Mouse (Mus musculus): ENCODE measurements around the gene Otogl. TPM values are rescaled to one million over a fixed set of nuclear protein-coding genes. Genes with fewer than 3 reads are reported as not detected.
A peak's percentile ranks its signal among the peaks of the same experiment; 100 is the strongest.
"Not testable (repeated sequence)": the region's sequence is repeated elsewhere in the genome, so short reads cannot be mapped to it uniquely, and the experiment has no call there.

Otogl gene
- polyA plus RNA-seq, 1 experiment from 2014 or later, result 0.07 TPM

DNA sequence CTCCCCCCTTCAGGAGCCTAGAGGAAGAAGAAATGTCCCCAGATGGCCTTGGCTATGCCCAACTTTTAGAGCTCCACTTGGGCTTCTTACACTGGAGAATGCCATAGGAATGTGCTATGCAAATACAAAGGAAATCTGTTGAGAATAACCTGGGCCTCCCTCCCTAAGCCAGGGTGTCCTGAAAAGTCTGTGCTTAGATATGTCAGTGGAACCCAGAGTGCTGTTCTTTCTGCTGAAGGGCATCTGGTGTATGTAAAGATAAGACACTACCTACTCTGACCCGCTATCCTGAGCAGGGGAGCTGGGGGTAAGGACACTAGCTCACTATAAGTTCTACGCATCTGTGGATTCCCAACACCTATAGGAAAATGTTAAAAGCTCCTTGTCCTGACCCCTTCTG, 106.7 kb downstream of the Otogl start:
- Histone ChIP-seq H3K27me3 (ENCODE audit: control insufficient read depth, insufficient read depth, low read length) (no peaks in the 10 kb centered on the region), H3K4me2 (ENCODE audit: low read length) (no peak overlapping the region), H3K4me1 (ENCODE audit: control insufficient read depth, insufficient read depth, low read length) (no peaks in the 10 kb centered on the region), H3K4me3 (replicated peaks; ENCODE audit: low read depth, low read length) (no peak overlapping the region), H3K27ac (replicated peaks; ENCODE audit: low read depth, low read length) (no peak overlapping the region), H3K9ac (replicated peaks; ENCODE audit: low read length) (no peak overlapping the region), H3K36me3 (ENCODE audit: control insufficient read depth, insufficient read depth, low read length) (no peaks in the 10 kb centered on the region), H3K9me3 (ENCODE audit: control insufficient read depth, low read length) (no peaks in the 10 kb centered on the region)
- WGBS, result 92% methylated on average over 2 of the region's 2 CpGs
- ATAC-seq (ENCODE audit: low FRiP score, low TSS enrichment), result no peak
- DNase-seq, result no peak

DNA sequence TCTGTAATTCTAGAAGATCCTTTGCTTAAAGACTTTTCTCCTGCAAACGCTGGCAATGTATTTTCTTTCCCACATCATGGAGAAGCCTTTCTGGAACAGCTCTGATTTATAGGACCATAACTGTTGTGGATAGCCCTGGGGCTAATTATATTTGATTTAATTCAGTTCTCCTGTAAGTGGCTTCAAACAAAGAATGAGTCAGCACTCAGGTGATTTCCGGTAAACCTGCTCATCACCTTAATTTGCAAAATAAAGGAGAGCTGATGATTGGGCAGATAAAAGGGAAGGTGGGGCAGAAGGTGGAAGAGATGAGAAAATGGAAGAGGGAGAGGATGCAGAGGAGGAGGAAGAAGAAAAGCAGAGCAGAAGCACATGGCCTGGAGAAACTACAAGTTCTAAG, 107.6 kb downstream of the Otogl start:
- not testable (repeated sequence) for H3K4me3 ChIP-seq (replicated peaks; ENCODE audit: low read depth, low read length); H3K27ac ChIP-seq (replicated peaks; ENCODE audit: low read depth, low read length); H3K4me2 ChIP-seq (ENCODE audit: low read length); H3K4me1 ChIP-seq (ENCODE audit: control insufficient read depth, insufficient read depth, low read length); DNase-seq; H3K36me3 ChIP-seq (ENCODE audit: control insufficient read depth, insufficient read depth, low read length); H3K9me3 ChIP-seq (ENCODE audit: control insufficient read depth, low read length); H3K9ac ChIP-seq (replicated peaks; ENCODE audit: low read length); H3K27me3 ChIP-seq (ENCODE audit: control insufficient read depth, insufficient read depth, low read length); ATAC-seq (ENCODE audit: low FRiP score, low TSS enrichment)
- WGBS, result 85% methylated on average over 2 of the region's 2 CpGs

GRCm38 (mm10) chr10:107799671-107800353, 112.1 kb downstream of the Otogl start:
- H3K4me3 ChIP-seq (replicated peaks; ENCODE audit: low read depth, low read length), result no peak overlapping the region
- no peaks in the 10 kb centered on the region for H3K36me3 ChIP-seq (ENCODE audit: control insufficient read depth, insufficient read depth, low read length)
- no peak overlapping the region for H3K27ac ChIP-seq (replicated peaks; ENCODE audit: low read depth, low read length)
- no peak overlapping the region for H3K4me2 ChIP-seq (ENCODE audit: low read length)
- H3K9ac ChIP-seq (replicated peaks; ENCODE audit: low read length), result no peak overlapping the region
- DNase-seq, result peak; percentile 83
- H3K4me1 ChIP-seq (ENCODE audit: control insufficient read depth, insufficient read depth, low read length), result no peaks in the 10 kb centered on the region
- WGBS, result 13% methylated on average over 7 of the region's 7 CpGs
- no peaks in the 10 kb centered on the region for H3K9me3 ChIP-seq (ENCODE audit: control insufficient read depth, low read length)
- peak; percentile 68 for ATAC-seq (ENCODE audit: low FRiP score, low TSS enrichment)
- no peaks in the 10 kb centered on the region for H3K27me3 ChIP-seq (ENCODE audit: control insufficient read depth, insufficient read depth, low read length)

DNA sequence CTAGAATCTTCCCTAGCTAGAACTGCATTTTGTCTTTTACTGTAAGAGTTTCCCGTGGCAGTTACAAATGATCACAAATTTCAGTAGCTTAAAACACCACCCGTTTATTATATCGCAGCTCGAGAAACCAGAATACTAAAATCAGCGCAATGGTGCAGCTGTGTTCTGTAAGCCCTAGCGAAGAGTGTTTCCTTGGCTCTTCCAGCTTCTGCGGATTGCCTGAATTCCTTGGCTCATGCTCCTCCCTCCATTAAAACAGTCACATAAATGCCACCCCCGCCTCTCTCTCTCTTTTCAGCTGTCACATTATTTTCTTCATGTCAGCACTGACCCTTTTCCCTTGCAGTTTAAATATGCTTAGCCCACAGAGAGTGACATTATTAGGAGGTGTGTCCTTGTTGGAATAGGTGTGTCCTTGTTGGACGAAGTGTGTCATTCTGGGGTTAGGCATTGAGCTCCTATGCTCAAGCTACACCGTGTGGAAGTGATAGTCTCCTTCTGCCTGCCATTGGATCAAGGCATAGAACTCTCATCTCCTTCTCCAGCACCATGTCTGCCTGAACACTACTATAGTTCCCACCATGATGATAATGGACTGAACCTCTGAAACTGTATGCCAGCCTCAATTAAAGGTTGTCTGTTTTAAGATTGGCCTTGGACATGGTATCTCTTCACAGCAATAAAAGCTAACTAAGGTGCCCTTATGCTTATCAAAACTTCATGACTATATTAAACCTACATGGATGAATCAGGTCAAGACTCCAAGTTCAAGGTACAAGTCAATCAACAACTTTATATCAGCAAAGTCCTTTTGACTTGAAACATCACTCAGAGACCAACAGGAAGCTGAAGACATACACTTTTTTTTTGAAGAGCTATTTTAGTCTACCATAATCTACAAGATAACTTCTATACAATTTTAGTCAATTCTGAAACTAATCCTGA, 116.8 kb downstream of the Otogl start:
- Histone ChIP-seq H3K4me1 (ENCODE audit: control insufficient read depth, insufficient read depth, low read length) (no peaks in the 10 kb centered on the region), H3K9ac (replicated peaks; ENCODE audit: low read length) (no peak overlapping the region), H3K36me3 (ENCODE audit: control insufficient read depth, insufficient read depth, low read length) (no peaks in the 10 kb centered on the region), H3K4me3 (replicated peaks; ENCODE audit: low read depth, low read length) (no peak overlapping the region), H3K4me2 (ENCODE audit: low read length) (no peak overlapping the region), H3K27ac (replicated peaks; ENCODE audit: low read depth, low read length) (no peak overlapping the region), H3K9me3 (ENCODE audit: control insufficient read depth, low read length) (no peaks in the 10 kb centered on the region), H3K27me3 (ENCODE audit: control insufficient read depth, insufficient read depth, low read length) (no peaks in the 10 kb centered on the region)
- DNase-seq (no peak), ATAC-seq (ENCODE audit: low FRiP score, low TSS enrichment) (no peak)
- 91% methylated on average over 10 of the region's 10 CpGs for WGBS

GRCm38 (mm10) chr10:107792491-107792890, 119.4 kb downstream of the Otogl start:
- Histone ChIP-seq H3K9ac (replicated peaks; ENCODE audit: low read length) (no peak overlapping the region), H3K4me2 (ENCODE audit: low read length) (no peak overlapping the region), H3K9me3 (ENCODE audit: control insufficient read depth, low read length) (no peaks in the 10 kb centered on the region), H3K36me3 (ENCODE audit: control insufficient read depth, insufficient read depth, low read length) (no peaks in the 10 kb centered on the region), H3K4me3 (replicated peaks; ENCODE audit: low read depth, low read length) (no peak overlapping the region), H3K4me1 (ENCODE audit: control insufficient read depth, insufficient read depth, low read length) (no peaks in the 10 kb centered on the region), H3K27me3 (ENCODE audit: control insufficient read depth, insufficient read depth, low read length) (no peaks in the 10 kb centered on the region), H3K27ac (replicated peaks; ENCODE audit: low read depth, low read length) (no peak overlapping the region)
- DNase-seq (no peak), ATAC-seq (ENCODE audit: low FRiP score, low TSS enrichment) (no peak)
- WGBS, result 83% methylated on average over 3 of the region's 3 CpGs

- 79% methylated on average over 2 of the region's 2 CpGs for WGBS
These were observed 132.4 kb downstream of the Otogl start for GRCm38 (mm10) chr10:107779548-107779947.

DNA sequence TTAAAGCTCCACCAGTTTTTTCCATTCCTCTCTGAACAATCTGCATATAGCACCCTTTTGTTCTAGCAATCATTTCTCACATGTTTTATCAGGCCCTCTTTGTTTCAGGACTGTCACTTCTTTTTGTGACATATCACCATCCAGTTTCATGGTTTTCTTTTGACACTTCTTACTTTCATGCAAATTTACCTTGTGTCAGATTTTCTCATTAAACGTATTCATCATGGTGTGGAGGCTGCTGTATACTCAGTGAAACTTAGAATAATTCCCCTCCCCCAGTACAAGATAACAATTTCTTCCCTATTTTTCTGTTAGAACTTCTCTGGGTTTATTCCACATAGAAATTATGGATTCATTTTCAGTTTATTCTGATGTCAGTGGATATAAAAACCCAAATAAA, 152.3 kb downstream of the Otogl start:
- no peaks in the 10 kb centered on the region for H3K9me3 ChIP-seq (ENCODE audit: control insufficient read depth, low read length)
- no peak overlapping the region for H3K27ac ChIP-seq (replicated peaks; ENCODE audit: low read depth, low read length)
- H3K4me2 ChIP-seq (ENCODE audit: low read length), result no peak overlapping the region
- ATAC-seq (ENCODE audit: low FRiP score, low TSS enrichment), result no peak
- H3K36me3 ChIP-seq (ENCODE audit: control insufficient read depth, insufficient read depth, low read length), result no peaks in the 10 kb centered on the region
- DNase-seq, result no peak
- no peaks in the 10 kb centered on the region for H3K4me1 ChIP-seq (ENCODE audit: control insufficient read depth, insufficient read depth, low read length)
- WGBS, result 38% methylated on average over 1 of the region's 1 CpGs
- no peak overlapping the region for H3K4me3 ChIP-seq (replicated peaks; ENCODE audit: low read depth, low read length)
- H3K9ac ChIP-seq (replicated peaks; ENCODE audit: low read length), result no peak overlapping the region
- H3K27me3 ChIP-seq (ENCODE audit: control insufficient read depth, insufficient read depth, low read length), result no peaks in the 10 kb centered on the region

More at GRCm38 (mm10) chr10:107779548-107779947, 132.4 kb downstream of the Otogl start:
- H3K27me3 ChIP-seq (ENCODE audit: control insufficient read depth, insufficient read depth, low read length), result no peaks in the 10 kb centered on the region
- H3K4me1 ChIP-seq (ENCODE audit: control insufficient read depth, insufficient read depth, low read length), result no peaks in the 10 kb centered on the region
- no peak overlapping the region for H3K4me3 ChIP-seq (replicated peaks; ENCODE audit: low read depth, low read length)
- H3K9me3 ChIP-seq (ENCODE audit: control insufficient read depth, low read length), result no peaks in the 10 kb centered on the region
- H3K4me2 ChIP-seq (ENCODE audit: low read length), result no peak overlapping the region
- H3K36me3 ChIP-seq (ENCODE audit: control insufficient read depth, insufficient read depth, low read length), result no peaks in the 10 kb centered on the region
- no peak overlapping the region for H3K27ac ChIP-seq (replicated peaks; ENCODE audit: low read depth, low read length)
- DNase-seq (no peak), ATAC-seq (ENCODE audit: low FRiP score, low TSS enrichment) (no peak)
- no peak overlapping the region for H3K9ac ChIP-seq (replicated peaks; ENCODE audit: low read length)

DNA sequence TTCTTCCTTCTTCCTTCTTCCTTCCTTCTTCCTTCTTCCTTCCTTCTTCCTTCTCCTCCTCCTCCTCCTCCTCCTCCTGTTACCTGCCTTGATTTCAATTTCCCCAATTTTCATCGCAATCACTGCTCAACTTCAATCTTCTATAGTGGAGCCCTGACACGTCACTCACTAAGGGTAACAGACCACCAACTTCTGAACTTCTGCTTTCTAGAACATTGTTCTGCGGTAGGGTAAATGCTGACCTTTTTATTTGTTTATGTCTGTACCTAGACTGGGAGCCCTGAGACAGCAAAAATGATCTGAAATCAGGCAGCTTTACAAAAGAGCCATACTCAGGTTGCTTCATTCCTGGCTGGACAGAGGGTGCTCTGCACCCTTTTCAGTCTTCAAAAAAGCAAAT, 158.5 kb downstream of the Otogl start:
- H3K4me3 ChIP-seq (replicated peaks; ENCODE audit: low read depth, low read length), result no peak overlapping the region
- no peak overlapping the region for H3K9ac ChIP-seq (replicated peaks; ENCODE audit: low read length)
- WGBS, result 94% methylated on average over 3 of the region's 3 CpGs
- no peak for DNase-seq
- H3K4me2 ChIP-seq (ENCODE audit: low read length), result no peak overlapping the region
- no peak overlapping the region for H3K27ac ChIP-seq (replicated peaks; ENCODE audit: low read depth, low read length)
- no peak for ATAC-seq (ENCODE audit: low FRiP score, low TSS enrichment)
- H3K9me3 ChIP-seq (ENCODE audit: control insufficient read depth, low read length), result no peaks in the 10 kb centered on the region
- 0 out of 2 replicates have a peak, but pooled peaks cover 5% of the 10 kb centered on the region for H3K4me1 ChIP-seq (ENCODE audit: control insufficient read depth, insufficient read depth, low read length)
- no peaks in the 10 kb centered on the region for H3K27me3 ChIP-seq (ENCODE audit: control insufficient read depth, insufficient read depth, low read length)
- H3K36me3 ChIP-seq (ENCODE audit: control insufficient read depth, insufficient read depth, low read length), result no peaks in the 10 kb centered on the region
